Mouse (Mus musculus) lung, postnatal 36 days (tissue): ENCODE data around the gene Zgrf1.

Experiments used
- DNase-seq: peaks from one replicate; pipeline ENCODE4 v3.0.0; 2022; ENCODE audit warnings: mixed read lengths

Gene Zgrf1

DNA sequence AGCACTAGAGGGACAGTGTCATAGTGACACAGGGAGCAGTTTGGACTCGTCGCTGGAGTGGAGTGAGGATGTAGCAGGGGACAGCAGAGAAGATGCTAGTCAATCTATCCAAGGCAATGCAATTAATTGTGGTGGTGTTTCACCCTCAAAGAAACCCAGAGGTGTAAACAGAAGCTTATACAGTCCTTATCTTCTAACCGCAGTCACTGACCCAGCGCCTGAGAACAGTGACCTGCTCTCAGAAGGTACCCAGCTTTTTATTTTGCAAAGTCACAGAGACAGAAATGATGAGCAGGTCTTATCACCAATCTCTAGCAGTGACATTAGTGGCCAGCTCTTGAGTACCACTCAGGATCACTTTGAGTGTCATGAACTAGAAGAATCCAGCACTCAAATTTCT is 9.7 kb downstream of the Zgrf1 start:
- no peak for DNase-seq

DNA sequence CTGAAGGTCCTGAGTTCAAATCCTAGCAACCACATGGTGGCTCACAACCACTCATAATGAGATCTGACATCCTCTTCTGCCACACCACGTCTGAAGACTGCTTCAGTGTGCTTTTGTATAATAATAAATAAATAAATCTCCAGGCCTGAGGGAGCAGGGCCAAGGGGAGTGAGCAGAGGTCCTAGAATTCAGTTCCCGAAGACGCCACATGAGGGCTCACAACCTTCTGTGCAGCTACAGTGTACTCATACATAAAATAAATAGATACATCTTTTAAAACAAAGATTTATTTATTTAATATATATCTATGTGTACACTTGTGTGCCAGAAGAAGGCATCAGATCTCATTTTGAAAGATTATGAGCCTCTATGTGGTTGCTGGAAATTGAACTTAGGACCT is 11.8 kb downstream of the Zgrf1 start:
- no peak for DNase-seq

- peak; percentile 83 for DNase-seq
These were observed 19.3 kb downstream of the Zgrf1 start for GRCm38 (mm10) chr3:127572557-127572956.

DNA sequence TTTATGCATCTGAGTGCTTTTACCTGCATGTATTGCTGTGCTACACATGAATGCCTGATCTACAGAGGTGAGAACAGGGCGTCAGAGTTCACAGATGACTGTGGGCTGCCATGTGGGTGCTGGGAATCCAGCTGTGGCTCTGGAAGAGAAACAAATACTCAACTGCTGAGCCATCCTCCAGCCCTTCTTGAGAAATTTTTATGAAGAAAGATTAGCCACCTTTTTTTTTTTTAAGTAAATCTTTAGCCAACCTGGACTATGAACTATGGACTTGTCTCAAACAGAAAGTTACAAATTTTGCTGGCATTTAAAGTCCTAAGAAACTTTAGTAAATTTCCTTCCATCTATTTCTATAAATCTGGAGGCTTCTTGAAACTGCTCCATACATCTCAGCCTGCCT is 43.8 kb downstream of the Zgrf1 start:
- DNase-seq: no peak

DNA sequence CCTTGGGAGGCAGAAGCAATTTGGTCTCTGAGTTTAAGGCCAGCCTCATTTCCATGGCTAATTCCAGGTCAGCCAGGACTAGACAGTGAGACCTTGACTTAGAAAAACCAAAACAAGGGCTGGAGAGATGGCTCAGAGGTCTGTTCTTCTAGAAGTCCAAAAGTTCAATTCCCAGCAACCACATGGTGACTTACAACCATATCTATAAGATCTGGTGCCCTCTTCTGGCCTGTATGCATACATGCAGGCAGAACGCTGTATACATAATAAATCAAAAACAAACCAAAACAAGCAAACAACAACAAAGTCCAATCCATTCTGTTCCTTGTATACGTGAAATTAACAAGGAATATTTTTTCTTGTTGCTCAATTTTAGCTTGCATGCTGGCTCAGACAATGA is 54.8 kb downstream of the Zgrf1 start:
- no peak for DNase-seq

- peak; percentile 67 for DNase-seq
These were observed 72.0 kb downstream of the Zgrf1 start for GRCm38 (mm10) chr3:127625296-127625695.

DNA sequence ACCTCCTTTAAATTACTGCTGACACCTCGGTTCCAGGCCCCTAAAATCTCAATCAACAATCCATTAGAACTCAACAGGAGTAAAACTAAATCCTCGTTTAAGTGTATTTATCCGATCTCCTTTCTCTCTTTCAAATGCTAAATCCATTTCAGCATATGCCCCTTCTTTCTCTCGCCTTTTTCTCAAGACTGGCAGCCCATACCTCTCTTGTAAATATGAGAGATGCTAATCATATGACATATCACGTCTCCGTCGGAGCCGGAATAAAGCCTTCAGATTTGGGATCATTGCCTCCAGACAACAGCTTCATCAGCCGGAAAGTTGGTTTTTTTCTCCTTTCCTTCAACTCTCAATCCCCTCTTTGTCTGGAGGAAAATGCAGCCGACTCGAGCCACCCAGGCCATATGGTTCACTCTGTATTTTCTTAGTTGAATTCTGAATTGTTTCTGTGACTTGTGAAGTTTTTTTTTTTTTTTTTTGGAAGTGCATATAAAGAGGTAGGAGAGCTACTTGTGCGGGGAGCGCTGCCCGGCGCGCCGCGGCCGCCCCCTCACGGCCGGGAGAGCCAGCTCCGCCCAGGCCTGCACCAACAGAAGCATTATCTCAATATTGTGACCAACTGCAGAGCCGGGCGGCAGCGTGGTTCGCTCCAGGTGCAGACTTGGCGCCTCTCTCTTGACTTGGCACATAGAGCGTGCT is 72.6 kb downstream of the Zgrf1 start:
- no peak for DNase-seq

DNA sequence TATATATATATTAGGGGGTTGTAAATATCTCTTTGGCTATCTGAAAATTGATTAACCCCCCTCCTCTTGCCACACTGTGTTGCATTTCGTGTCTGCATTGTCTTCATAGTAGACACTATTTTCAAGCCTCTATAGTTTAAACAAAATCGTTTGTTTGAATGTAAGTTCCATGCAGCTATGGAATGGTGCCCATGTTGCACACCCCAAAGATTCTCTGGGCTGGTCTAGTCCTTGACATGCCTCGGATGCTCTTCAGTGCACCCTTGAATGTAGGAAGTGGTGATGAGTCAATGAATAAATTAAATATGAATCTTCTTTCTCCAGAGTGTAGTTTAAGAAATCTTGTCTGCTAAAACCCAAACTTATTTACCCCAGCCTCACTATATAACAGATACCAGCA is 73.2 kb downstream of the Zgrf1 start:
- DNase-seq: no peak

GRCm38 (mm10) chr3:127627151-127627955 is 74.1 kb downstream of the Zgrf1 start:
- no peak for DNase-seq

GRCm38 (mm10) chr3:127627956-127628310 is 74.6 kb downstream of the Zgrf1 start:
- no peak for DNase-seq

DNA sequence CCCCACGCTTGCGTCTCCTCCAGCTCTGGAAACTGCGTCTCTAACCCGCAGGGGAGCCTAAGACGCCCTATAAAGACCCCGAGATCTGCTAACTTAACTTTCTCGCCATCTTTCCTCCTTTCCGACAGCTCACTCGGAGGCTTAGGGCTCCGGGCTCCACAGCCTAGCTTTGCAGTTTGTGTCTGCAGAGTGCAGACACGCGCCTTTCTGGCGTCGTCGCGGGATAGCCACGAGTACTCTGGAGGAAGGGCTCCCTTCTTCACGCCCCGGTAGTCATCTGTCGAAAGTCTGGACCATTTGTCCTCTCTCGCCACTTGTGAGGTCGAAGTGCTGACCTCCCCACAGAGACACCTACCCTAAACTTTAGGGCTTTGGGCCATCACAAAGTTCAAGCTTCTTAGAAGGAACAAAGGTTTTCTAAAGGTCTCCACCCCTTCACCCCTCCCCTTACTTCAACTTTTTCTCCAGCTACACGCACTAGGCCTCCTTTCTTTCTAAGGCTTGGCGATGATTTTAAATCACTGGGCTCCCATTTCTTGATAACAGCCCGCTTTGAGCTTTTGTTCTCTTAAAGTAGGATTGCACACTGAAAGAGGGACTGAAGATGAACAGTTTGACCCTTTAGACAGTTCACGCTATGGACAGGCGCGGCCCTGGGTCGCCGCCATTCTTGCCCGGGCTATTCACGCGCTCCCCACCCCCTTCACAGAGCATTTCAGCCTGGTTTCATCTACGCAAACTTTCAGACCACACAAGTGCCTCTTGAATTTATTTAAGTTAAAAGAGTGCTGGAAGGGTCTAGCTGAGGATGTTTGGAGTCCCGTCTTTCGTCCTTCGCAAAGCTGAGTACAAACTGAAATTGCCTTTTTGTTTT is 75.3 kb downstream of the Zgrf1 start:
- no peak for DNase-seq

GRCm38 (mm10) chr3:127630190-127630589 is 76.9 kb downstream of the Zgrf1 start:
- DNase-seq: no peak

DNA sequence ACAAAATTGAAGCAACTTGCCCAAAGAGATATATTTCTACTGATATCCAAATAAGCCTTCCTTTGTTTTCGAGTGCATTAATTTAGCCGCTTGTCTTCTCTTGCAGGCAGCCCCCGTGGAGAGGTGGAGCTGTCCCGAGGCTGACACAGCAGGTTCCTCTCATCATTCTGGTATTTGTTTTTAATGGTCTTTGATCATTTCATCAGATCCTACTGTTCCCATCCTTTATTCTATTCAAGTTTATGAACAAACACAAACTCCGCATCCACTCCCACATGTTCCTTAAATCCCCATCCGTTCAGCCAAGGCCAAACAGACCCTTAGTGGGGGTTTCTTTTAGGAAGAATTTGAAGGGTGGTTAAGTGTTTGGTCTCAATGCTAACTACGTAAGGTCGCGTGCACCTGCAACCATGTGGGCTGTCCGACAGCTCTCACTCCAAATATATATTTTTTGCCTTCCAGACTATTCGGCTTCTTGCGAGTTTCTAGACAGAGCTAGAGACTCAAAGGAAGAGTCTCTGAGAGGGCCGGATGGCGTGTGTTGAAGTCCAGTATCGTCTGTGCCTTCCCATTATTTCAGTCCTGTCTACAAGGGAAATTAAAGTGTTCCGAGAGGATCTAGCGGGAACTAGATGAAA is 77.6 kb downstream of the Zgrf1 start:
- no peak for DNase-seq

GRCm38 (mm10) chr3:127631582-127631981 is 78.3 kb downstream of the Zgrf1 start:
- no peak for DNase-seq

- peak; percentile 19 for DNase-seq
These were observed 79.2 kb downstream of the Zgrf1 start for GRCm38 (mm10) chr3:127632531-127632930.

- DNase-seq: no peak
These were observed 80.1 kb downstream of the Zgrf1 start, which contains the start of gene Neurog2 for GRCm38 (mm10) chr3:127633080-127634032. Neurog2 (plus strand) TSS chr3:127633135.

DNA sequence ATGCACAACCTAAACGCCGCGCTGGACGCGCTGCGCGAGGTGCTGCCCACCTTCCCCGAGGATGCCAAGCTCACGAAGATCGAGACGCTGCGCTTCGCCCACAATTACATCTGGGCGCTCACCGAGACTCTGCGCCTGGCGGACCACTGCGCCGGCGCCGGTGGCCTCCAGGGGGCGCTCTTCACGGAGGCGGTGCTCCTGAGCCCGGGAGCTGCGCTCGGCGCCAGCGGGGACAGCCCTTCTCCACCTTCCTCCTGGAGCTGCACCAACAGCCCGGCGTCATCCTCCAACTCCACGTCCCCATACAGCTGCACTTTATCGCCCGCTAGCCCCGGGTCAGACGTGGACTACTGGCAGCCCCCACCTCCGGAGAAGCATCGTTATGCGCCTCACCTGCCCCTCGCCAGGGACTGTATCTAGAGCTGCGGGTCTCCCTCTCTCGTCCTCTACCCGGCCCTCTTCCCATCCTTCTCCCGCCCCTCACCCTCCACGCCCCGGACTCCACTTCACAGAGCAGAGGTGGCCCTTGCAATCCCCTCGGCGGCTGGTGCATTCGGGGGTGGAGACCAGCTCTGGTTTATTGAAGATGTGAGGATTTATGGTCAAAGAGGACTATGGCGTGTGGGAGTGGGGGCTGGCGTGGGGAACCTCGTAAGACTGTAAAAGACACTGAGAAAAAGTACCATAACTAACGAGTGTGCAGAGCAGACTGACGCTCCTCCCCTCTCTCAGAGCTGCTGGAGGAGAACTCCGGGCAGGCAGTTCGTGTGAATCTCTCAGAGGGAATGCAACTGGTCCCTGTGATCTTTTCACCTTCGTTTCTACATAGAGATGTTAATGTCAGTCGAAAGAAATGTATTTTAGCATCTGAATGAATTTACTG is 81.1 kb downstream of the Zgrf1 start:
- DNase-seq: peak; percentile 64

DNA sequence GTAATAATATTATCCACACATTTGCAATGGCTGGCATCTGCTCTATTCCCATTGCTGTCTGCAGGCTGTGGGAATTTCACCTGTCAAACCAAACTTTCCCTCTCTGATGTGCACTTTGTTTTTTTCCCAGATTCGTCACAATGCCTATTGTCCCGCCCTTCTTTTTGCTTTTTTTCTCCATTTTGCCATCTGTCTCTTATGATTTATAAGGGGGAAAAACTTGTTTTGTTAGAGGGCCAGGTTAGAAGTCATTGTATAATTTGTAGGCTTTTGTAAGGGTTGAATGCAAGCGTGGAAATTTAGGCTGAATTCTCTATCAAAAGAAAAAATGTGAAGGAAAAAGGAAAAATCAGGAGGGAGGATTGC is 81.7 kb downstream of the Zgrf1 start:
- no peak for DNase-seq

GRCm38 (mm10) chr3:127639875-127640761 is 86.8 kb downstream of the Zgrf1 start:
- no peak for DNase-seq
